Mouse (Mus musculus): ENCODE data around the gene Nae1.

Nae1 gene

DNA sequence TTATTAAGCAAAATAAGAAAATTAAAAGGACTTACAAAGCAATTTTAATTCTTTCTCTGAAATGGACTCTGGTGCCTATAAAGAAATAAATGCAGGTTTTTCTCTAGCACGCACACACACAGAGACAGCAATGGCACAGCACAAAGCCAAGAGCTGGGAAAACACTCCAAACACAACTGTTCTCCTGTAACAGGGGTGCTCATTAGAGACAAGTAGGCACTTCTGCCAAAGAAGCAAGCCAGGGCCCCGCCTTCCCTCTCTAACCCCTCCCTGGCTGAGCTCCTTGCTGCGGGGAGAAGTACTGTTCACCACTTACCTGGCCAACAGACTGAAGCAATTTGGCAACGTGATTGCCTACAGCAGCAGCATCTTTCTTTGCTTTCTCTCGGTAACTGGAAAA, 16.6 kb downstream of the Nae1 start:
- DNase-seq, result no peak

DNA sequence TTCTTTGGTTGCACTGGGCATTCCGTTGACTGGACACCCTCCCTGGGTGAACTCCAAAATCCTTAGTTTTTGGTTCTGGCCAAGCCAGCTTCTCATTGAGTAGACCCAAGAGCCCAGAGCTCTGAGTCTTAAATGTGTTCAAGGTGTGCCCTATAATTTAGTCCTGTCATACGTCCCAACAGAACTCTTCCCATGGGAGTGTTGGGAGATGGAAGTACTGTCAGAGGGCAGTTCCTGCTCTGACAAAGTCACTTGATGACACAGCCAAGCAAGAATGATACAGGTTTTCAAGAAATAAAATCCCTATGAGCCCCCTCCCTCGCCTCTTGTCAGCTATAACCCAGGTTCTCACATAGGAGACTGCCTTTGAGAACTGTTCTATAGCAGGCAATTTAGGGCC, 24.3 kb downstream of the Nae1 start:
- no peak for DNase-seq

DNA sequence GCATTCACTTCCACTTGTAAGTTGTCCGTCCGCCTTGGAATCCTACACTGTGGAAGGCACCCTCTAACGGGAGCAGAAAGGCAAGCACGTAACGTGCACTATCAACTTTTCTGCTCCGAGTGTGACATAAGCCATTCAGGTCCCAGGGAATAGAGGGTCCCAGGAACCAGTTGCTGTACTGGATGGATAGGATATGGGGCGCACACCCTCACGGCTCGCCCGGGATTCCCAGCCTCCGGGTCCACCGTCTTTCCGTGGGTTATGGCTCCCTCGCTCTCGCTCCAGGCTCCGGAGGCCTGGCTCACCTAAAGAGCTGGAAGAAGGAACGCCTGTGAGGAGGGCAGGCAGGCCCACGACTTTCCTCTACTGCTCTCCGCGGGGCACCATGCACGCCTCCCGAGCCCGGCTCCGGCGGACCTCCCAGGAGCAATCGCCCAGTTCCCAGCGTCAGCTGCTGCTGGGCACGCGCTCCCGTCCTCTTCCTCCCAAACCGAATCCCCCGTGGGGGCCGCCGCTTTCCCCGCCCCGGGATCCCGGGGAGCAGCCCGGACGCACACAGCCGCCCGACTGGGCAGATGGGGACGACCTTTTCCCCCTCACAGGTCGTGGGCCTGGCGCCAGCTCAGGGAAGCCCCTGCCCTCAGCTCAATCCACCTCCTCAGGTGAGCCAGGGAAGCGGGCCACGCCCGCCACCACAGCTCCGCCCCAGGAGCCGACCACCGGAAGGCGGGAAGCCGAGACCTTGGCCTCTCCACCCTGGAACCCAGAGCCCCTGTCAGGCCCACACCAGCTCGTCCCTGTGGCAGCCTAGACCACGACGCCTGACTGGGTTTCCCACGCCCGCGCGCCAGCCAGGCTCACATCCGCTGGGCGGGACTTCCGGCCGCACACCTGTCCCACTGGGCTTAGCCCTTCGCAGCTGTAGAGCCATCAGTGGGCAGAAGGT, 25.1 kb downstream of the Nae1 start, which contains the start of gene Terb1:
Gene Terb1, minus strand, starts transcription at position 850 of the 946 bp plus-strand sequence.
- peak; percentile 40 for DNase-seq

DNA sequence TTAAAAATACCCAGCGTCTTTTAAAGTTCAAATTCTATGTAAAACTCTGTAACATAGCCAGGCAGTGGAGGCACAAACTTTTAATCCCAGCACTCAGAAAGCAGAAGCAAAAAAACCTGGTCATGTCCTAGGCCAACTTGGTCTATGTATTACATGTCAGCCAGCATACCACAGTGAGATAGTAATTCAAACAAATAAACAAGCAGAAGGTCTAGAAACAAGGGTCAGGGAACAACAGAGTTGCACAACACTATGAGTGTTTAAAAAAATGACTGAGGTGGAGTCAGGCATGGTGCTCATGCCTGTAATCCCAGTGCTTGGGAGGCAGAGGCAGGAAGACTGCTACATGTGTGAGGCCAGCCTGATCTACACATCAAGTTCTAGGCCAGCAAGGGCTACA, 55.3 kb downstream of the Nae1 start:
- DNase-seq, result no peak

DNA sequence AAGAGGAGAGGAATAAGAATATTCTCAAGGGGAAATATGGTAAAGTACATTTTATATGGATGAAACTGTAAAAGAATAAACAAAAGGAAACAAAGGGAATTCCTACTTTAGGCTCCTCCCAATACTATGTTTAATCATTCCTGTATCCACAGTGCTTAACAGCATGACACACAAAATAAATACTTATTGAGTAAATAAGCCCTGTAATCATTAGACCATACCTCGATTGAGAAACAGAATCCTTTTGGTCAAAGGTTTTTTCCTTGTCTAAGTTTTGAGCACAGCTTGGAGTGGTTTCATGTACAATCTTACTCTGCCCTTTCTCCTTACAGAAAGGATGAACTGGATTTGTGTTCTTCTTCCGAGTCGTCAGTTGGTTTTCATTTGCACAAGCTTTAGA, 62.0 kb downstream of the Nae1 start:
- DNase-seq, result no peak

DNA sequence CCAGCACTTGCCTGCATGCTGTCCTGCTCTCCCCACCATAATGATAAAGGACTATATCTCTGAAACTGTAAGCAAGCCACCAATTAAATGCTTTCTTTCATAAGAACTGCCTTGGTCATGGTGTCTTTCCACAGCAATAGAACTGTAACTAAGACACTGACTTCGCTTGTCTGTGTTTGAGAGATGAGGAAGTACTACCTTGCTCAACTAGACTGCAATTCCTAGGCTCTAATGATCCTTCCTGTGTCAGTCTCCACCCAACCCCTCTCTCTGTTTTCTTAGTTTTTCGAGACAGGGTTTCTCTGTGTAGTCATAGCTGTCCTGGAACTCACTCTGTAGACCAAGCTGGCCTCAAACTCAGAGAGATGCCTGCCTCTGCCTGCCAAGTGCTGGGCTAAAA, 67.0 kb downstream of the Nae1 start:
- DNase-seq, result no peak

Data from kidney, adult 11 months (tissue).